Mouse (Mus musculus) midbrain, embryonic 12.5 days (tissue): ENCODE results near the gene Ift122. TPM values are rescaled to one million over a fixed set of nuclear protein-coding genes. Genes with fewer than 3 reads are reported as not detected.

Experiments used
- ATAC-seq: fragments of 200-750 bp; cut with Nextera tagmentation; 2 replicates; pipeline ENCODE4 v1.8.0; 2017; ENCODE audit warnings: low read depth, moderate TSS enrichment, moderate library complexity; ENCODE audit not compliant: low FRiP score
- H3K27ac ChIP-seq: fragments of 300-500 bp; sonication (generic); replicated peaks from 2 replicates; pipeline ENCODE4 v1.5.1; 2016; ENCODE audit warnings: mild to moderate bottlenecking
- H3K27me3 ChIP-seq: fragments of 300-500 bp; sonication (generic); 2 replicates; pipeline ENCODE4 v1.6.1; 2016; ENCODE audit warnings: mild to moderate bottlenecking
- H3K36me3 ChIP-seq: fragments of 300-500 bp; sonication (generic); 2 replicates; pipeline ENCODE4 v1.6.1; 2016
- H3K4me1 ChIP-seq: fragments of 300-500 bp; sonication (generic); 2 replicates; pipeline ENCODE4 v1.6.1; 2016
- H3K4me2 ChIP-seq: fragments of 300-500 bp; sonication (generic); replicated peaks from 2 replicates; pipeline ENCODE4 v1.6.1; 2016; ENCODE audit warnings: mild to moderate bottlenecking, moderate library complexity
- H3K4me3 ChIP-seq: fragments of 300-500 bp; sonication (generic); 2 replicates; pipeline ENCODE4 v1.5.1; 2016; ENCODE audit warnings: mild to moderate bottlenecking
- H3K9ac ChIP-seq: fragments of 300-500 bp; sonication (generic); replicated peaks from 2 replicates; pipeline ENCODE4 v1.6.1; 2016; ENCODE audit warnings: mild to moderate bottlenecking, moderate library complexity
- H3K9me3 ChIP-seq: fragments of 300-500 bp; sonication (generic); 2 replicates; pipeline ENCODE4 v1.6.1; 2016; ENCODE audit warnings: mild to moderate bottlenecking
- WGBS: fragments of 180-500 bp; shearing (Covaris S2); methylation state at CpG from one replicate; pipeline ENCODE4 v1.1.7; 2016; 5-methylcytosine and 5-hydroxymethylcytosine counted together
- polyA plus RNA-seq: library from polyadenylated mRNA; unstranded; fragments of >200 nt; fragmentation: Nextera tagmentation; extraction: Ambion mirVana; gene quantifications from 2 replicates; pipeline ENCODE4 v1.2.1, GENCODE M21; 2016

Gene Ift122
- 27.7 and 28.9 TPM in 2 replicates for polyA plus RNA-seq

DNA sequence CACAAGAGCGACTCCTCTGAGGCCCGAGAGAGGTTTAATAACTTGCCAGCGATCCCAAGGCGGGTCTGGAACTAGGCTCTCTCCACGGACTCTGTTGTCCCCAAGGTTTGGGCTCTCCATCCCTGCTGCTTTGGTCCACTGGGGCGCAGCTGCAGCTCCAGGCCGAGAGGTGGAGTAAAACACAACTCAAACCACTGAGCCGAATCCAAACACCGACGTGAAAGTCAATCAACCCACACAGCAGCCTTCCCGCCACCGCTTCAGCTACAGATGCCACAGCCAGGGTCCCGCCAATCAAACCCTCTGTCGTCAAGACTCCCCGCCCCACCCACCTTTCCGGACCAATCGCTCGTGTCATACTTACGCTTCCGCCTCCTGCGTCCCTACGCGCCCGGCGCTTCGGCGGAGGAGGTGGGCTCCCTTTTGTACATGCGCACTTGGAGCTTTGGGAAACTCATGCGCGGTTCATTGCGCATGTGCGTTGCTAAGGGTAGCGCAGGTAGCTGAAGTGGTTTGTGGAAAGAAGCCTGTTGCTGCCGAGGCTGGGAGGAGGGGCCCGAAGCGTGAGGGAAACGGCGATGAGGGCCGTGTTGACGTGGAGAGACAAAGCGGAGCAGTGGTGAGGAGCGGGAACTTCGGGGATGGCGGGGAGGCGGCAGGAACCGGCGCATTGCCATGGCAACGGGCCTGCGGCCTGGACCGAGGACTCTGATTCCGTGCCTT lies at the start of gene Ift122, which contains the start of gene Mbd4:
Gene Ift122, plus strand, starts transcription at position 380 of the 723 bp plus-strand sequence.
Gene Mbd4, minus strand, starts transcription at position 281 of the 723 bp plus-strand sequence.
- Histone ChIP-seq H3K9ac (peak within 1 kb of the TSS; percentile 69), H3K27ac (peak within 1 kb of the TSS; percentile 86), H3K27me3 (no peaks in the 10 kb centered on the region), H3K4me2 (peak within 1 kb of the TSS; percentile 73), H3K4me3 (peak within 1 kb of the TSS; percentile 50), H3K36me3 (peaks cover 15% of the 10 kb centered on the region), H3K9me3 (no peaks in the 10 kb centered on the region), H3K4me1 (peaks cover 21% of the 10 kb centered on the region)
- peak; percentile 98 for ATAC-seq
- WGBS, result under 1% methylated on average over 51 of the region's 51 CpGs

- Histone ChIP-seq H3K4me2 (no peak overlapping the region), H3K4me1 (peaks cover 18% of the 10 kb centered on the region), H3K4me3 (no peak overlapping the region), H3K27me3 (no peaks in the 10 kb centered on the region), H3K27ac (0 out of 2 replicates have a peak overlapping the region, but pooled peaks have one; percentile 6), H3K9ac (no peak overlapping the region), H3K36me3 (peaks cover 86% of the 10 kb centered on the region), H3K9me3 (no peaks in the 10 kb centered on the region)
- 49% methylated on average over 16 of the region's 16 CpGs for WGBS
- peak; percentile 47; the same call in 1 of the 2 replicates for ATAC-seq
Measured at GRCm38 (mm10) chr6:115803541-115804382, 49.5 kb upstream of the Ift122 start.

- H3K36me3 ChIP-seq, result peaks cover 77% of the 10 kb centered on the region
- H3K4me2 ChIP-seq, result no peak overlapping the region
- WGBS, result 73% methylated on average over 10 of the region's 10 CpGs
- no peak overlapping the region for H3K9ac ChIP-seq
- no peaks in the 10 kb centered on the region for H3K9me3 ChIP-seq
- no peak overlapping the region for H3K4me3 ChIP-seq
- H3K27me3 ChIP-seq, result no peaks in the 10 kb centered on the region
- ATAC-seq, result no peak
- no peak overlapping the region; the same call in 1 of the 2 replicates for H3K27ac ChIP-seq
- H3K4me1 ChIP-seq, result peaks cover 18% of the 10 kb centered on the region
Measured at GRCm38 (mm10) chr6:115804432-115805192, 48.7 kb upstream of the Ift122 start.

DNA sequence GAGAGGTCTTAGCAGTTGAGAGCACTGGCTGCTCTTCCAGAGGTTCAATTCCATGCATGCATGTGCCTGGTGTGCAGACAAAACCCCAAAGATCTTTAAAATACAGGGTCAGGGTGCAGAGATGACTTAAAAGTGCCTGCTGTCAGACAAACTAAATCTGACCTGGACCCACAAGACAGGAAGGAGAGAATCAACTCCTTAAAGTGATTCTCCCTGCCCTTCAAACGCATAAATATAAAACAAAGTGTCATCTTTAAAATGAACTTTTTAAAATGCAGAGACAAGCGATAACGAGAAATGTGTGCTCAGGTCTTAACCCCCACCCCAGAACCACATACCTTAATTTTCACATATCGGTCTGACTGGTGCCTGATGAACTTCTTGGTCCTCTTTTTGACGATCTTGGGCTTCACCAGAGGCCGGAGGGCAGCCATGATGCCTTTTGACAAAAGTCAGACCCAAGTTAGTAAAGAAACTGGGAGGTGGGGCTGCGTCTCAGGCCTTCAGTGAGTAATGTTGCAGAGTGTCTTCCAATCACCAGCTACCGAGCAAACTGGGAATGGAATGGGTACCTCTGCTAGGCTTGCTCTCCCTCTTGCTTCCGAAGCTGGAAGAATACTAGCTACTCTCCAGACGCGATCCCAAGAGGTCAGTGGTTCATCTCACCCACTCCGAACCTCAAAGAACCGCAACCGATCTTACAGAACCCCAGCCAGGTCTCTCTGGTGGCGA lies 45.6 kb upstream of the Ift122 start:
- H3K9me3 ChIP-seq, result no peaks in the 10 kb centered on the region
- peak overlapping the region; percentile 97 for H3K9ac ChIP-seq
- H3K4me2 ChIP-seq, result peak overlapping the region; percentile 89
- H3K36me3 ChIP-seq, result peaks cover 48% of the 10 kb centered on the region
- WGBS, result 2% methylated on average over 15 of the region's 15 CpGs
- peaks cover 18% of the 10 kb centered on the region for H3K4me1 ChIP-seq
- no peaks in the 10 kb centered on the region for H3K27me3 ChIP-seq
- H3K4me3 ChIP-seq, result peak overlapping the region; percentile 91
- peak overlapping the region; percentile 94 for H3K27ac ChIP-seq
- no peak for ATAC-seq

DNA sequence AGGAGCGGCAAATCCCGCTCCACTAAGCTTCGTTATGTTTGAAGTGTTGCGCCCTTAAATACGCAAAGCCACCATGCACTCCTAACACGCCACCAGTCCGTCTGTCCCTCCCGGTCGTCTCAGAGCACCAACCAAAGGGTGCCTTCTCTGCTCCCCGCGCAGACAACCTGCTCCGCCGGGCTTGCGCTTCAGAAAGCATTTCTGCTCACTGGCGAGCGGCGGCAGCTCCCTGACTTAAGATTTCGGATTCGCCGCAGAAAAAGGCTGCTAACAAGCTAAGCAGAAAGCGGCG lies 45.1 kb upstream of the Ift122 start:
- 0% methylated on average over 22 of the region's 22 CpGs for WGBS
- no peak for ATAC-seq
- no peaks in the 10 kb centered on the region for H3K9me3 ChIP-seq
- peak overlapping the region; percentile 91 for H3K4me3 ChIP-seq
- H3K27me3 ChIP-seq, result no peaks in the 10 kb centered on the region
- H3K4me2 ChIP-seq, result peak overlapping the region; percentile 89
- H3K9ac ChIP-seq, result peak overlapping the region; percentile 97
- H3K27ac ChIP-seq, result peak overlapping the region; percentile 94
- peaks cover 43% of the 10 kb centered on the region for H3K36me3 ChIP-seq
- peaks cover 18% of the 10 kb centered on the region for H3K4me1 ChIP-seq

GRCm38 (mm10) chr6:115808488-115809231 lies 44.6 kb upstream of the Ift122 start, which contains the start of gene Rpl32:
Rpl32 (minus strand) TSS chr6:115808747.
- no peaks in the 10 kb centered on the region for H3K27me3 ChIP-seq
- peaks cover 18% of the 10 kb centered on the region for H3K4me1 ChIP-seq
- WGBS, result under 1% methylated on average over 47 of the region's 47 CpGs
- H3K4me3 ChIP-seq, result peak within 1 kb of the TSS; percentile 91
- peak within 1 kb of the TSS; percentile 94 for H3K27ac ChIP-seq
- peaks cover 38% of the 10 kb centered on the region for H3K36me3 ChIP-seq
- H3K4me2 ChIP-seq, result peak within 1 kb of the TSS; percentile 89
- ATAC-seq, result peak; percentile 86
- H3K9ac ChIP-seq, result peak within 1 kb of the TSS; percentile 97
- H3K9me3 ChIP-seq, result no peaks in the 10 kb centered on the region

DNA sequence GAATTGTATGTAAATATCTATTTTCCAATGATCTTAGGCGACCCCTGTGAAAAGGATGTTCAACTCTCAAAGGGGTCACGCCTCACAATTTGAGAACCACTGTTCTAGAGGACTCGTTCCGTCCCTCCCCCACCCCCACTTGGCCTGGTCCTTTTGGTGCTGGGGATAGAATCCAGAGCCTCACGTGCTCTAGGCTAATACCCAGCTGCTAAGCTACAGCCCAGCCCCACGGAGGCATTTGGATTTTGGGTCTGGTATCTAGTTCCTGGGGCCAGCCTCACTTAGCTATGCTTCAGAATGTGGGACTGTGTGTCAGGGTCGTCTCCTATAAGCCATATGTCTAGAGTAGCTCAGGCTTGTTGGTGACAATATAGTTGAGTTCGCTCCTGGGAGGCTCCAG lies 41.7 kb upstream of the Ift122 start:
- ATAC-seq, result no peak
- Histone ChIP-seq H3K4me1 (peaks cover 9% of the 10 kb centered on the region), H3K9ac (no peak overlapping the region; the same call in 1 of the 2 replicates), H3K4me3 (no peak overlapping the region), H3K27ac (no peak overlapping the region), H3K36me3 (peaks cover 9% of the 10 kb centered on the region), H3K4me2 (no peak overlapping the region), H3K9me3 (no peaks in the 10 kb centered on the region), H3K27me3 (no peaks in the 10 kb centered on the region)
- WGBS, result 70% methylated on average over 8 of the region's 8 CpGs

GRCm38 (mm10) chr6:115814104-115814503 lies 39.2 kb upstream of the Ift122 start:
- no peak overlapping the region for H3K4me2 ChIP-seq
- H3K9me3 ChIP-seq, result no peaks in the 10 kb centered on the region
- no peaks in the 10 kb centered on the region for H3K4me1 ChIP-seq
- WGBS, result 37% methylated on average over 4 of the region's 4 CpGs
- H3K27ac ChIP-seq, result no peak overlapping the region
- H3K9ac ChIP-seq, result no peak overlapping the region
- ATAC-seq, result no peak
- H3K36me3 ChIP-seq, result no peaks in the 10 kb centered on the region
- no peaks in the 10 kb centered on the region for H3K27me3 ChIP-seq
- H3K4me3 ChIP-seq, result no peak overlapping the region

GRCm38 (mm10) chr6:115815041-115815440 lies 38.2 kb upstream of the Ift122 start:
- WGBS, result 78% methylated on average over 4 of the region's 4 CpGs
- ATAC-seq, result no peak

DNA sequence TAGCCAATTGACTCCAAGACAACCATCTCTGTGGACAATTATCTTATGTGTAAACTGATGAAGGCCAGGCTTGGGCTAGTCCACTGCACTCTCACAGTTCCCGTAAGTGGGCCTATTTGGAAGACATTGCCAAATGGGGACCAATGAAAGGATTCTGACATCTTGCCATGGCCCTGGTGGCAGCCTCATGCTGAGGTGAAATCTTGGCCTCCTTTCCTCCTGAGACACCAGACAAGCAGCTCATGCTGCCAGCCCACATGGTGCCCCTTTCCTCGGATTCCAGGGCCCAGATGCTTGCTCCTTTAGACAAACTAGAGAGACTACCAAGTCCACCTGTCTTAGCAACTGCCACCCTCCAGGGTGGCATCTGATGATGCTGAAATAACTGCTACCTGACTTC lies 35.1 kb upstream of the Ift122 start:
- no peaks in the 10 kb centered on the region for H3K4me1 ChIP-seq

More at GRCm38 (mm10) chr6:115815041-115815440, 38.2 kb upstream of the Ift122 start:
- Histone ChIP-seq H3K4me2 (no peak overlapping the region), H3K4me1 (no peaks in the 10 kb centered on the region), H3K9me3 (no peaks in the 10 kb centered on the region), H3K4me3 (no peak overlapping the region), H3K9ac (no peak overlapping the region), H3K27ac (no peak overlapping the region), H3K27me3 (no peaks in the 10 kb centered on the region), H3K36me3 (no peaks in the 10 kb centered on the region)

More for the DNA sequence above, 35.1 kb upstream of the Ift122 start:
- H3K4me3 ChIP-seq, result no peak overlapping the region
- no peaks in the 10 kb centered on the region for H3K36me3 ChIP-seq
- WGBS, result 88% methylated on average over 2 of the region's 2 CpGs
- no peak overlapping the region for H3K27ac ChIP-seq
- no peak for ATAC-seq
- no peak overlapping the region for H3K4me2 ChIP-seq
- no peaks in the 10 kb centered on the region for H3K27me3 ChIP-seq
- no peaks in the 10 kb centered on the region for H3K9me3 ChIP-seq
- no peak overlapping the region for H3K9ac ChIP-seq
